Mouse (Mus musculus): ENCODE measurements around the gene Gna12.

DNA sequence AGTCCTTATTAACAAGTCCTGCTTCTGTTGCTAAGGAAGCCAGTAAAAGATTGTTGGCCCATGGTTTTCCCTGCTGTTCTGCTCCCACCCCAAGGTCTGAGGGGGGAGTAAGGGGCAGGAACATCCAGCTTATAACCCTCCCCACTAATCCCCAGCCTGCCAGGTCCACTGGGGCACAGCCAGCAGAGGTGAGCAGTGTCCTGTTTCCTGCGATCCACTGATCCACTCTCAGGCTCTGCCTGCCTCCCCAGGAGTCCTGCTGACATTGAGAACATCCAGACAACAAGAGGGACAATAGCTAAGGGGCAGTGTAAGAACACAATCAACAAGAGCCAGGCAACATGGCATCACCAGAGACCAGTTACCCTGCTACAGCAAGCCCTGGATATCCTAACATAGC, 3.4 kb downstream of the Gna12 start:
- TF ChIP-seq GATA1 (IDR thresholded peaks at IDR 0.05; ENCODE audit: low read length), result no peak
- no peak for TF ChIP-seq TAL1 (IDR thresholded peaks at IDR 0.05; ENCODE audit: low read length)
